Mouse (Mus musculus): Measurements from ENCODE around the gene Diras1.

- TF ChIP-seq POLR2A (IDR thresholded peaks at IDR 0.05; ENCODE audit: low read depth, low read length) (no peak), CTCF (IDR thresholded peaks at IDR 0.05; ENCODE audit: extremely low read depth, insufficient read length, insufficient replicate concordance, low read depth, low read length) (no peak)
Observed at GRCm38 (mm10) chr10:81007240-81007639, 18.2 kb downstream of the Diras1 start.

Data from small intestine, adult 2 months (tissue).